Mouse (Mus musculus): ENCODE data around the gene Macc1. TPM values are rescaled to one million over a fixed set of nuclear protein-coding genes. Genes with fewer than 3 reads are reported as not detected.

Gene Macc1
- polyA plus RNA-seq, 1 experiment, result 0.20 TPM

- Histone ChIP-seq H3K27ac (ENCODE audit: insufficient read depth, low read depth, low read length) (no peak overlapping the region), H3K27me3 (replicated peaks; ENCODE audit: control insufficient read depth, insufficient read depth, low read length) (no peaks in the 10 kb centered on the region), H3K4me3 (ENCODE audit: insufficient read depth, low read depth, low read length) (no peak overlapping the region), H3K36me3 (ENCODE audit: control insufficient read depth, insufficient read depth, low read length) (no peaks in the 10 kb centered on the region), H3K4me1 (ENCODE audit: control insufficient read depth, insufficient read depth, low read length) (no peaks in the 10 kb centered on the region)
- DNase-seq, result no peak
- TF ChIP-seq POLR2A (IDR thresholded peaks at IDR 0.05; ENCODE audit: low read depth, low read length) (no peak), CTCF (conservative IDR thresholded peaks at IDR 0.05; ENCODE audit: insufficient read depth, insufficient read length, low read depth, low read length) (no peak)
Measured at GRCm38 (mm10) chr12:119386243-119386642, 72.2 kb downstream of the Macc1 start.

GRCm38 (mm10) chr12:119386650-119387049 is 72.6 kb downstream of the Macc1 start:
- no peak for DNase-seq
- Histone ChIP-seq H3K27me3 (replicated peaks; ENCODE audit: control insufficient read depth, insufficient read depth, low read length) (no peaks in the 10 kb centered on the region), H3K27ac (ENCODE audit: insufficient read depth, low read depth, low read length) (no peak overlapping the region), H3K36me3 (ENCODE audit: control insufficient read depth, insufficient read depth, low read length) (no peaks in the 10 kb centered on the region), H3K4me1 (ENCODE audit: control insufficient read depth, insufficient read depth, low read length) (no peaks in the 10 kb centered on the region), H3K4me3 (ENCODE audit: insufficient read depth, low read depth, low read length) (no peak overlapping the region)
- 63% methylated on average over 2 of the region's 2 CpGs for WGBS
- TF ChIP-seq POLR2A (IDR thresholded peaks at IDR 0.05; ENCODE audit: low read depth, low read length), result no peak
- no peak for TF ChIP-seq CTCF (conservative IDR thresholded peaks at IDR 0.05; ENCODE audit: insufficient read depth, insufficient read length, low read depth, low read length)

GRCm38 (mm10) chr12:119387925-119388324 is 73.9 kb downstream of the Macc1 start:
- H3K4me3 ChIP-seq (ENCODE audit: insufficient read depth, low read depth, low read length), result no peak overlapping the region
- no peaks in the 10 kb centered on the region for H3K4me1 ChIP-seq (ENCODE audit: control insufficient read depth, insufficient read depth, low read length)
- H3K27me3 ChIP-seq (replicated peaks; ENCODE audit: control insufficient read depth, insufficient read depth, low read length), result no peaks in the 10 kb centered on the region
- H3K36me3 ChIP-seq (ENCODE audit: control insufficient read depth, insufficient read depth, low read length), result no peaks in the 10 kb centered on the region
- WGBS, result 77% methylated on average over 2 of the region's 2 CpGs
- H3K27ac ChIP-seq (ENCODE audit: insufficient read depth, low read depth, low read length), result no peak overlapping the region
- no peak for DNase-seq
- TF ChIP-seq POLR2A (IDR thresholded peaks at IDR 0.05; ENCODE audit: low read depth, low read length), result no peak
- TF ChIP-seq CTCF (conservative IDR thresholded peaks at IDR 0.05; ENCODE audit: insufficient read depth, insufficient read length, low read depth, low read length), result no peak

- no peaks in the 10 kb centered on the region for H3K36me3 ChIP-seq (ENCODE audit: control insufficient read depth, insufficient read depth, low read length)
- no peaks in the 10 kb centered on the region for H3K4me1 ChIP-seq (ENCODE audit: control insufficient read depth, insufficient read depth, low read length)
- 52% methylated on average over 3 of the region's 3 CpGs for WGBS
- no peaks in the 10 kb centered on the region for H3K27me3 ChIP-seq (replicated peaks; ENCODE audit: control insufficient read depth, insufficient read depth, low read length)
- peak; percentile 58 for DNase-seq
- TF ChIP-seq CTCF (conservative IDR thresholded peaks at IDR 0.05; ENCODE audit: insufficient read depth, insufficient read length, low read depth, low read length) (no peak), POLR2A (IDR thresholded peaks at IDR 0.05; ENCODE audit: low read depth, low read length) (no peak)
- peak overlapping the region; percentile 55; the same call in 1 of the 2 replicates for H3K27ac ChIP-seq (ENCODE audit: insufficient read depth, low read depth, low read length)
- H3K4me3 ChIP-seq (ENCODE audit: insufficient read depth, low read depth, low read length), result no peak overlapping the region
Measured at GRCm38 (mm10) chr12:119390192-119390684, 76.2 kb downstream of the Macc1 start.

GRCm38 (mm10) chr12:119398046-119398659 is 84.1 kb downstream of the Macc1 start:
- no peak for DNase-seq
- no peak overlapping the region for H3K27ac ChIP-seq (ENCODE audit: insufficient read depth, low read depth, low read length)
- no peaks in the 10 kb centered on the region for H3K4me1 ChIP-seq (ENCODE audit: control insufficient read depth, insufficient read depth, low read length)
- no peaks in the 10 kb centered on the region for H3K36me3 ChIP-seq (ENCODE audit: control insufficient read depth, insufficient read depth, low read length)
- TF ChIP-seq CTCF (conservative IDR thresholded peaks at IDR 0.05; ENCODE audit: insufficient read depth, insufficient read length, low read depth, low read length), result no peak
- TF ChIP-seq POLR2A (IDR thresholded peaks at IDR 0.05; ENCODE audit: low read depth, low read length), result no peak
- H3K27me3 ChIP-seq (replicated peaks; ENCODE audit: control insufficient read depth, insufficient read depth, low read length), result no peaks in the 10 kb centered on the region
- no peak overlapping the region for H3K4me3 ChIP-seq (ENCODE audit: insufficient read depth, low read depth, low read length)
- 78% methylated on average over 2 of the region's 2 CpGs for WGBS

- 92% methylated on average over 1 of the region's 1 CpGs for whole genome bisulfite sequencing
Measured at GRCm38 (mm10) chr12:119402273-119402672, 88.2 kb downstream of the Macc1 start.

GRCm38 (mm10) chr12:119402796-119403195 is 88.7 kb downstream of the Macc1 start:
- 47% methylated on average over 3 of the region's 3 CpGs for WGBS
- TF ChIP-seq CTCF (conservative IDR thresholded peaks at IDR 0.05; ENCODE audit: insufficient read depth, insufficient read length, low read depth, low read length), result no peak
- TF ChIP-seq POLR2A (IDR thresholded peaks at IDR 0.05; ENCODE audit: low read depth, low read length), result no peak
- Histone ChIP-seq H3K27ac (ENCODE audit: insufficient read depth, low read depth, low read length) (no peak overlapping the region), H3K4me3 (ENCODE audit: insufficient read depth, low read depth, low read length) (no peak overlapping the region), H3K36me3 (ENCODE audit: control insufficient read depth, insufficient read depth, low read length) (no peaks in the 10 kb centered on the region), H3K4me1 (ENCODE audit: control insufficient read depth, insufficient read depth, low read length) (no peaks in the 10 kb centered on the region), H3K27me3 (replicated peaks; ENCODE audit: control insufficient read depth, insufficient read depth, low read length) (no peaks in the 10 kb centered on the region)
- DNase-seq, result peak; percentile 48

More at GRCm38 (mm10) chr12:119402273-119402672, 88.2 kb downstream of the Macc1 start:
- no peak for TF ChIP-seq CTCF (conservative IDR thresholded peaks at IDR 0.05; ENCODE audit: insufficient read depth, insufficient read length, low read depth, low read length)
- TF ChIP-seq POLR2A (IDR thresholded peaks at IDR 0.05; ENCODE audit: low read depth, low read length), result no peak
- Histone ChIP-seq H3K36me3 (ENCODE audit: control insufficient read depth, insufficient read depth, low read length) (no peaks in the 10 kb centered on the region), H3K4me1 (ENCODE audit: control insufficient read depth, insufficient read depth, low read length) (no peaks in the 10 kb centered on the region), H3K27me3 (replicated peaks; ENCODE audit: control insufficient read depth, insufficient read depth, low read length) (no peaks in the 10 kb centered on the region), H3K27ac (ENCODE audit: insufficient read depth, low read depth, low read length) (no peak overlapping the region; the same call in 1 of the 2 replicates), H3K4me3 (ENCODE audit: insufficient read depth, low read depth, low read length) (no peak overlapping the region)
- DNase-seq, result no peak
